Mouse (Mus musculus): ENCODE measurements around the gene Psen2. TPM values are rescaled to one million over a fixed set of nuclear protein-coding genes. Genes with fewer than 3 reads are reported as not detected.

Gene Psen2
- polyA plus RNA-seq, 1 experiment from 2014 or later: 13.7 TPM

DNA sequence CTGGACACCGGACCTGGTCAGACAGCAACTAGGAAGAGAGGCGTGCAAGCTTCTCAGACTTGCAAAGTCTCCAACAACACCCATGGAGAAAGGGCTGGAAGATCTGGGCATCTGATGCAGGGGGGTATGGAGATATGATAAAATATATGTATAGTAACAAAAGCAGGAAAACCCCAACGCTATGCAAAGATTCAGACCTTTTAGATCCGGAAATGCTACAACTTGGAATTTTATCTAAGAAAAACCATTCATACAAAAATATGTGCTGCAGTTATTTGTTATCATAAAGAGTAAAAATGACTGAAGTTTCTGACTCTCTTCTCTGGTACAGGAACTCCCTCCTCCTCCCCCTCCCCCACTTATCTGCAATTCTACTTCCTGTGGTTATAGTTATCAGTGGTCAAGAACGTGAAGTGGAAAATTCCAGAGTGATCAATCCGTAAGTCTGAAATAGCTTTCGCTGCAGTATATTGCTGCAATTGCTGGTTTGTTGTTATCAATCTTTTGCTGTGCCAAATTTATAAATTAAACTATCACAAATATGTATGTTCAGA lies 14.6 kb downstream of the Psen2 start:
- WGBS: 91% methylated on average over 7 of the region's 7 CpGs
- no peak overlapping the region for H3K4me2 ChIP-seq (ENCODE audit: low read length)
- no peak overlapping the region for H3K9ac ChIP-seq (replicated peaks; ENCODE audit: low read length)
- no peaks in the 10 kb centered on the region for H3K9me3 ChIP-seq (ENCODE audit: control insufficient read depth, low read length)
- ATAC-seq (ENCODE audit: low FRiP score, low TSS enrichment) (no peak), DNase-seq (no peak)
- H3K27ac ChIP-seq (replicated peaks; ENCODE audit: low read depth, low read length): no peak overlapping the region
- H3K36me3 ChIP-seq (ENCODE audit: control insufficient read depth, insufficient read depth, low read length): no peaks in the 10 kb centered on the region
- H3K27me3 ChIP-seq (ENCODE audit: control insufficient read depth, insufficient read depth, low read length): no peaks in the 10 kb centered on the region
- H3K4me3 ChIP-seq (replicated peaks; ENCODE audit: low read depth, low read length): no peak overlapping the region
- peaks cover 7% of the 10 kb centered on the region for H3K4me1 ChIP-seq (ENCODE audit: control insufficient read depth, insufficient read depth, low read length)

DNA sequence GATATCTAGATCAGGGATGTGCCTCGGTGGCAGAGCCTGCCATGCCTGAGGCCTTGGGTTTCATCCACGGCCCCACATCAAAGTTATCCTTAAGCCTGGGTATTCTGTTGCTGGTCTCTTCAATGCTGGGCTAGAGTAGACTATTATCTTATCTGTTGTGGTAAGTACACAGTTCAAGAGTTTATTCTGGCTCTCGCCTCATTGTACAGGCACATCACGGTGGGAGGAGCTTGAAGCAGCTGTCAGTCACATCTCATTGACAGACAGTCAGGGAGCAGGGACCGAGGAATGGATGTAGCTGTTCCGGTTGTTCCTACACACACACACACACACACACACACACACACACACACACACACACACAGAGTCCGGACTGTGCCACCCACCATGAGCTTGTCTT lies 15.3 kb downstream of the Psen2 start:
- Histone ChIP-seq H3K9ac (replicated peaks; ENCODE audit: low read length) (no peak overlapping the region), H3K4me2 (ENCODE audit: low read length) (no peak overlapping the region), H3K27ac (replicated peaks; ENCODE audit: low read depth, low read length) (no peak overlapping the region), H3K27me3 (ENCODE audit: control insufficient read depth, insufficient read depth, low read length) (no peaks in the 10 kb centered on the region), H3K4me1 (ENCODE audit: control insufficient read depth, insufficient read depth, low read length) (peaks cover 7% of the 10 kb centered on the region), H3K4me3 (replicated peaks; ENCODE audit: low read depth, low read length) (no peak overlapping the region), H3K36me3 (ENCODE audit: control insufficient read depth, insufficient read depth, low read length) (no peaks in the 10 kb centered on the region), H3K9me3 (ENCODE audit: control insufficient read depth, low read length) (no peaks in the 10 kb centered on the region)
- no peak for ATAC-seq (ENCODE audit: low FRiP score, low TSS enrichment)
- no peak for DNase-seq
- WGBS: 95% methylated on average over 7 of the region's 7 CpGs

DNA sequence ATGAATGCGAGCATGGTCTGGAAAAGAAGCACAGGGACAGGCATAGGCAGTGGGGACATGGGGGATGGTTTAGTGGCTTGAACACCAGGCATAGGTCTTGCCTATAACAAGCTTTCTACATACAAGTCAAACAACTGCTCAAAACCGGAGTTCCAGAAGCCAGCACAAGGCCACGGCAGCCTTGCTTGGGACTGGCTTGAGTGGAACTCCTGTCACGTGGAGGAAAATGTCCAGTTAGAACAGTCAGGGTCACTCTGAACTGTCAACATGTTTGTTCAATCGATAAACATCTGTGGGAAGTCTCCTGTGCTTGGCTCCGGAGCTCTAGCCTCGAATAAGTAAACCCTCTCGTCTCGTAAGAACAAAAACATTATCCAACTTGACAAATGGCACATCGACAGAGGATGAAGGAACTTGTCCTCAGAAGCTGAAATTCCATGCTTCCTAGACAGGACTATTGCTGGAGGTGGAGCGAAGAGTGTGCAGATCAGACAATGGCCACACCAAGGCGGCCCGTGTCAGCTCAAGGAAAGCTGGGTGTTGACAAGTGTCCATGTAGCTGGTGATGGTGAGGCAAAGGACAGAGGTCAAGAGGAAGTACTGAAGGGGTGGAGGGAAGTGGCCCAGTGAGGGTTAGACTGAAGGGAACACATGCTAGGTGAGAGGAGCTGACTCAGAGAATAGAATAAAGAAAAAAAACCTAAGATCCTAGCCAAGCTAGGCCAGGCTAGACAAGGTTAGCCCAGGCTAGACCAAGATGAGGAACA lies 17.3 kb downstream of the Psen2 start:
- ATAC-seq (ENCODE audit: low FRiP score, low TSS enrichment): no peak
- Histone ChIP-seq H3K9ac (replicated peaks; ENCODE audit: low read length) (no peak overlapping the region), H3K4me1 (ENCODE audit: control insufficient read depth, insufficient read depth, low read length) (peaks cover 7% of the 10 kb centered on the region), H3K27ac (replicated peaks; ENCODE audit: low read depth, low read length) (no peak overlapping the region), H3K4me2 (ENCODE audit: low read length) (no peak overlapping the region), H3K9me3 (ENCODE audit: control insufficient read depth, low read length) (no peaks in the 10 kb centered on the region), H3K4me3 (replicated peaks; ENCODE audit: low read depth, low read length) (no peak overlapping the region), H3K27me3 (ENCODE audit: control insufficient read depth, insufficient read depth, low read length) (no peaks in the 10 kb centered on the region), H3K36me3 (ENCODE audit: control insufficient read depth, insufficient read depth, low read length) (no peaks in the 10 kb centered on the region)
- no peak for DNase-seq
- 90% methylated on average over 13 of the region's 13 CpGs for WGBS

DNA sequence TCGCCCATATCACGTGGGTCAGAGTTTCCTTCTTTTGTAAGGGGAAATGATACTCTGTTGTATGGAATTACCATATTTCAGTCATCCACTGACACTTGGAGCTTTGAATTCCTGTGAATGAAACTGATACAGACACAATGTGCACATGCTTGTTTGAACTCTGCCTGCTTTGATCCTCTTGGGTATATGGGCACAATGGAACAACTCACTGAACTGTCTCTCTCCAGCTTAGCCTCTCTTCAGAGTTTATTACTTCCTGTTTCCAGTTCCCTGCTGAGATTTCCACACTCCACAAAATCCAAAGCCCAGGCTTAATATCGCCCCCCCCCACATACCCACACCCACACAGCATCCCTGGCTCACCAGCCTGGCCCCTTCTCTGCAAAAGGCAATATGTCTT lies 31.5 kb downstream of the Psen2 start:
- ATAC-seq (ENCODE audit: low FRiP score, low TSS enrichment): no peak
- 51% methylated on average over 3 of the region's 3 CpGs for WGBS
- Histone ChIP-seq H3K4me2 (ENCODE audit: low read length) (no peak overlapping the region), H3K4me1 (ENCODE audit: control insufficient read depth, insufficient read depth, low read length) (no peaks in the 10 kb centered on the region), H3K27ac (replicated peaks; ENCODE audit: low read depth, low read length) (no peak overlapping the region), H3K4me3 (replicated peaks; ENCODE audit: low read depth, low read length) (no peak overlapping the region), H3K9ac (replicated peaks; ENCODE audit: low read length) (no peak overlapping the region), H3K36me3 (ENCODE audit: control insufficient read depth, insufficient read depth, low read length) (no peaks in the 10 kb centered on the region), H3K9me3 (ENCODE audit: control insufficient read depth, low read length) (no peaks in the 10 kb centered on the region), H3K27me3 (ENCODE audit: control insufficient read depth, insufficient read depth, low read length) (no peaks in the 10 kb centered on the region)
- peak; percentile 5 for DNase-seq

DNA sequence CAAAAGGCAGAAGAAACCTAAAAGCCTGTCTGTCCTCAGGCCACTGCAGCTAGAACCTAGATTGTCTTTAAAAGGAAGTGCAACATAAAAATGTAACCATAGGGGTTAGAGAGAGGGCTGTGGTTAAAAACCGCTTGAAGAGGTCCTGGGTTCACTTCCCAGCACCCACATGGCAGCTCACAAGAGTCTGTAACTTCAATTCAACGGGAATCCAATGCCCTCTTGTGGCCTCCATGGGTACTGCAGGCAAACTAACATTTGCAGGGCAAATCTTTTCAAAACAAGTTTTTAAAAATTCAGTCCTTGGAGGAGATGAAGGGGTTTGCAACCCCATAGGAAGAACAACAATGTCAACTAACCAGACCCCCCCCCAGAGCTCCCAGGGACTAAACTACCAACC lies 32.7 kb downstream of the Psen2 start:
- H3K27me3 ChIP-seq (ENCODE audit: control insufficient read depth, insufficient read depth, low read length): no peaks in the 10 kb centered on the region
- ATAC-seq (ENCODE audit: low FRiP score, low TSS enrichment) (no peak), DNase-seq (peak; percentile 31)
- WGBS: 26% methylated on average over 2 of the region's 2 CpGs
- H3K9ac ChIP-seq (replicated peaks; ENCODE audit: low read length): no peak overlapping the region
- no peak overlapping the region for H3K27ac ChIP-seq (replicated peaks; ENCODE audit: low read depth, low read length)
- no peak overlapping the region for H3K4me3 ChIP-seq (replicated peaks; ENCODE audit: low read depth, low read length)
- no peaks in the 10 kb centered on the region for H3K9me3 ChIP-seq (ENCODE audit: control insufficient read depth, low read length)
- no peaks in the 10 kb centered on the region for H3K36me3 ChIP-seq (ENCODE audit: control insufficient read depth, insufficient read depth, low read length)
- H3K4me1 ChIP-seq (ENCODE audit: control insufficient read depth, insufficient read depth, low read length): no peaks in the 10 kb centered on the region
- no peak overlapping the region for H3K4me2 ChIP-seq (ENCODE audit: low read length)

DNA sequence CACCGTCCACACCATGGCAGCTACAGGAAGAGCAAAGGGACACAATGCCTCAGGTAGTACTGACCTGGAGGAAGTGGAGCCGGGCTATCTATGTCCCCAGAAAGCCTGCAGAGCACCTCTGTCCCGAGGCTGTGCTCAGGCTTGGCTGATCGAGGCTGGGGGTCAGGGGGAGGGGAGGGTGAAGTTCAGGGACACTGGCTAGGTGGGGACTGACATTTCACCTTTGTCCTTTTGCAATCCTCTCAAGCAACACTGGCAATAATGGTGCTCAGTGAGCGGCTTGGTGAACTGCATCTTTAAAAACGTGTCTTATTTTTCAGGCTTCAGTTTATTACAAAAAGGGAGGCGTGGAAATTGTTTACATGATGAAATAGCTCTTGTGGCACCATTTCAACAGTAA lies 33.3 kb downstream of the Psen2 start:
- 89% methylated on average over 7 of the region's 7 CpGs for WGBS
- no peaks in the 10 kb centered on the region; the same call in 1 of the 2 replicates for H3K4me1 ChIP-seq (ENCODE audit: control insufficient read depth, insufficient read depth, low read length)
- no peaks in the 10 kb centered on the region for H3K27me3 ChIP-seq (ENCODE audit: control insufficient read depth, insufficient read depth, low read length)
- no peaks in the 10 kb centered on the region for H3K9me3 ChIP-seq (ENCODE audit: control insufficient read depth, low read length)
- ATAC-seq (ENCODE audit: low FRiP score, low TSS enrichment): no peak
- DNase-seq: no peak
- H3K27ac ChIP-seq (replicated peaks; ENCODE audit: low read depth, low read length): no peak overlapping the region
- no peak overlapping the region for H3K4me2 ChIP-seq (ENCODE audit: low read length)
- no peaks in the 10 kb centered on the region for H3K36me3 ChIP-seq (ENCODE audit: control insufficient read depth, insufficient read depth, low read length)
- H3K9ac ChIP-seq (replicated peaks; ENCODE audit: low read length): no peak overlapping the region
- no peak overlapping the region for H3K4me3 ChIP-seq (replicated peaks; ENCODE audit: low read depth, low read length)

DNA sequence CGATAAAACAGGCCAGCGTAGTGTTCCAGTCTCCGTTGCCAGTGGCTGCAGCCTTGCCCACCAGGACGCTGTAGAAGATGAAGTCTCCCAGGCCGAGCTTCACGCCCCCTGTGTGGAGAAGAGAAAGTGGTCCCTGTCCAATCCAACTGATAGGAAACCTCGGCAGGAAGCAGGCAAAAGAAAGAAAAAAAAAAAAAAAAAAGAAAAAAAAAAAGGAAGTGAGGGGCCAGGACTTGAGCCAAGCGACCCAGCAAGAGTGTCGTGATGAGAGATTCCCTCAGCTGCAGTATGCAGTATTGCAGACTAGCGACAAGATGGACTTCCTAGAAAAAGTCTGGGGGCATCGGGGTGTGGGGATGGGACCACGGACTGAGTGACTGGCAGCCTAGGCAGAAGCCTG lies 34.4 kb downstream of the Psen2 start:
- H3K9me3 ChIP-seq (ENCODE audit: control insufficient read depth, low read length): no peaks in the 10 kb centered on the region
- H3K27ac ChIP-seq (replicated peaks; ENCODE audit: low read depth, low read length): no peak overlapping the region
- H3K9ac ChIP-seq (replicated peaks; ENCODE audit: low read length): no peak overlapping the region
- ATAC-seq (ENCODE audit: low FRiP score, low TSS enrichment) (no peak), DNase-seq (no peak)
- H3K4me2 ChIP-seq (ENCODE audit: low read length): no peak overlapping the region
- H3K27me3 ChIP-seq (ENCODE audit: control insufficient read depth, insufficient read depth, low read length): no peaks in the 10 kb centered on the region
- no peak overlapping the region for H3K4me3 ChIP-seq (replicated peaks; ENCODE audit: low read depth, low read length)
- H3K36me3 ChIP-seq (ENCODE audit: control insufficient read depth, insufficient read depth, low read length): no peaks in the 10 kb centered on the region
- WGBS: 88% methylated on average over 12 of the region's 12 CpGs
- no peaks in the 10 kb centered on the region; the same call in 1 of the 2 replicates for H3K4me1 ChIP-seq (ENCODE audit: control insufficient read depth, insufficient read depth, low read length)

DNA sequence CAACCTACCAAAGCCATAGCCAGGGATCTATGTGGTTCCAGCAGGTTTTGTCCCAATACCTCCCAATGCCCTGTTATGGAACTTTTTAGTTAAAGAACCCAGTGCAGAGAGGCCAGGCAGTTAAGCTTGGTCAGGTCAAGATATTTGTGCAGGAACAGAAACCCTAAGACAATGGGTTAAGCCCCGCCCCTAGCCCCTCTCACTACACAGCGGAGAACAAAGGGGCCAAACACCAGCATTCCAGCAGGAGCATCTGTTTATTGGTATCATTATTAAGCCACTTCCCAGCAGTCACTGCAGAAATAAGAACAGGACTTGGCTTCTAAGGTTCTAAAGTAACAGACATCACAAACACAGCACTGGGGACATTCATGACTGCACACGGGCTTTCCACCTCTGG lies 36.5 kb downstream of the Psen2 start:
- 83% methylated on average over 3 of the region's 3 CpGs for WGBS
- Histone ChIP-seq H3K27me3 (ENCODE audit: control insufficient read depth, insufficient read depth, low read length) (no peaks in the 10 kb centered on the region), H3K4me1 (ENCODE audit: control insufficient read depth, insufficient read depth, low read length) (no peaks in the 10 kb centered on the region; the same call in 1 of the 2 replicates), H3K9me3 (ENCODE audit: control insufficient read depth, low read length) (no peaks in the 10 kb centered on the region), H3K36me3 (ENCODE audit: control insufficient read depth, insufficient read depth, low read length) (no peaks in the 10 kb centered on the region), H3K27ac (replicated peaks; ENCODE audit: low read depth, low read length) (peak overlapping the region; percentile 73), H3K9ac (replicated peaks; ENCODE audit: low read length) (no peak overlapping the region), H3K4me3 (replicated peaks; ENCODE audit: low read depth, low read length) (no peak overlapping the region), H3K4me2 (ENCODE audit: low read length) (peak overlapping the region; percentile 59)
- no peak for DNase-seq
- no peak for ATAC-seq (ENCODE audit: low FRiP score, low TSS enrichment)

DNA sequence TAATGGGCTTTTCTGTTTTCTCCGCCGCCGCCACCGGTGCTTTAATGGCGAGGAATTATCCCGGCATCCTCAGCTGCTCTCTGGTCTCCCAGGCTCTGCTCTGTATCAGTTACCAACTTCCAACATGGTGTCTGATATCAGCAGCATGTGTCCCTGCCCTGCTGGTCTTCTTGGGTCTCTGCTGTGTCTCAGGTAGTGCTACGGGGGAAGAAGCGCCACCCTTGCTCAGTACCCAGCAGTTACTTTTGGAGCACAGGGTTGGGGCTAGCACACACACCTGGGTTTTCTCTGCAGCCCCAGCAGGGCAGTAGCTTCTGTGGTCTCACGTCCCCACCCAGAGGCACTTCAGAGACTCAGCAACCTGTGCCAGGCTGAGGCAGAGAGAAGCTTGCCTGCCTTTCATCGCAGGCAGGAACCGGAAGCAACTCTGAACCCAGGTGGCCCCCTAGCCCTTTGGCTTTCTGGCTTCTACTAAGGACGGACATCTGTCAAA lies 37.0 kb downstream of the Psen2 start:
- Histone ChIP-seq H3K4me2 (ENCODE audit: low read length) (peak overlapping the region; percentile 59), H3K4me1 (ENCODE audit: control insufficient read depth, insufficient read depth, low read length) (no peaks in the 10 kb centered on the region; the same call in 1 of the 2 replicates), H3K4me3 (replicated peaks; ENCODE audit: low read depth, low read length) (peak overlapping the region; percentile 40), H3K9me3 (ENCODE audit: control insufficient read depth, low read length) (no peaks in the 10 kb centered on the region), H3K36me3 (ENCODE audit: control insufficient read depth, insufficient read depth, low read length) (no peaks in the 10 kb centered on the region), H3K27ac (replicated peaks; ENCODE audit: low read depth, low read length) (peak overlapping the region; percentile 73), H3K9ac (replicated peaks; ENCODE audit: low read length) (peak overlapping the region; percentile 55), H3K27me3 (ENCODE audit: control insufficient read depth, insufficient read depth, low read length) (no peaks in the 10 kb centered on the region)
- WGBS: 17% methylated on average over 12 of the region's 12 CpGs
- peak; percentile 64; the same call in 1 of the 2 replicates for ATAC-seq (ENCODE audit: low FRiP score, low TSS enrichment)
- peak; percentile 51 for DNase-seq

Measured in midbrain, embryonic 14.5 days (tissue).